Mouse (Mus musculus) heart, embryonic 12.5 days (tissue): ENCODE results near the gene Vwa5b2. TPM values are rescaled to one million over a fixed set of nuclear protein-coding genes. Genes with fewer than 3 reads are reported as not detected.
A peak's percentile ranks its signal among the peaks of the same experiment; 100 is the strongest.

ENCODE experiments used
- ATAC-seq: fragments of 200-750 bp; cut with Nextera tagmentation; 2 replicates; pipeline ENCODE4 v1.8.0; 2017; ENCODE audit warnings: moderate TSS enrichment, moderate library complexity; ENCODE audit not compliant: insufficient number of reproducible peaks, low FRiP score
- H3K27ac ChIP-seq: fragments of 300-500 bp; sonication (generic); 2 replicates; pipeline ENCODE4 v1.5.1; 2016; ENCODE audit warnings: mild to moderate bottlenecking, moderate library complexity; ENCODE audit not compliant: poor library complexity, severe bottlenecking
- H3K27me3 ChIP-seq: fragments of 300-500 bp; sonication (generic); replicated peaks from 2 replicates; pipeline ENCODE4 v1.6.1; 2016; ENCODE audit warnings: mild to moderate bottlenecking, moderate library complexity
- H3K36me3 ChIP-seq: fragments of 300-500 bp; sonication (generic); 2 replicates; pipeline ENCODE4 v1.6.1; 2016; ENCODE audit warnings: mild to moderate bottlenecking, moderate library complexity
- H3K4me1 ChIP-seq: fragments of 300-500 bp; sonication (generic); replicated peaks from 2 replicates; pipeline ENCODE4 v1.6.1; 2016; ENCODE audit warnings: mild to moderate bottlenecking
- H3K4me2 ChIP-seq: fragments of 300-500 bp; sonication (generic); 2 replicates; pipeline ENCODE4 v1.6.1; 2016; ENCODE audit warnings: mild to moderate bottlenecking, moderate library complexity
- H3K4me3 ChIP-seq: fragments of 300-500 bp; sonication (generic); 2 replicates; pipeline ENCODE4 v1.5.1; 2016; ENCODE audit warnings: mild to moderate bottlenecking
- H3K9ac ChIP-seq: fragments of 300-500 bp; sonication (generic); 2 replicates; pipeline ENCODE4 v1.6.1; 2016; ENCODE audit warnings: mild to moderate bottlenecking, moderate library complexity
- H3K9me3 ChIP-seq: fragments of 300-500 bp; sonication (generic); replicated peaks from 2 replicates; pipeline ENCODE4 v1.6.1; 2016; ENCODE audit warnings: mild to moderate bottlenecking, moderate library complexity
- WGBS: fragments of 180-500 bp; shearing (Covaris S2); methylation state at CpG from one replicate; pipeline ENCODE4 v1.1.7; 2016; 5-methylcytosine and 5-hydroxymethylcytosine counted together
- polyA plus RNA-seq: library from polyadenylated mRNA; unstranded; fragments of >200 nt; fragmentation: Nextera tagmentation; extraction: Ambion mirVana; gene quantifications from 2 replicates; pipeline ENCODE4 v1.2.1, GENCODE M21; 2016

Vwa5b2 gene
- 0.43 and 0.53 TPM in 2 replicates for polyA plus RNA-seq

DNA sequence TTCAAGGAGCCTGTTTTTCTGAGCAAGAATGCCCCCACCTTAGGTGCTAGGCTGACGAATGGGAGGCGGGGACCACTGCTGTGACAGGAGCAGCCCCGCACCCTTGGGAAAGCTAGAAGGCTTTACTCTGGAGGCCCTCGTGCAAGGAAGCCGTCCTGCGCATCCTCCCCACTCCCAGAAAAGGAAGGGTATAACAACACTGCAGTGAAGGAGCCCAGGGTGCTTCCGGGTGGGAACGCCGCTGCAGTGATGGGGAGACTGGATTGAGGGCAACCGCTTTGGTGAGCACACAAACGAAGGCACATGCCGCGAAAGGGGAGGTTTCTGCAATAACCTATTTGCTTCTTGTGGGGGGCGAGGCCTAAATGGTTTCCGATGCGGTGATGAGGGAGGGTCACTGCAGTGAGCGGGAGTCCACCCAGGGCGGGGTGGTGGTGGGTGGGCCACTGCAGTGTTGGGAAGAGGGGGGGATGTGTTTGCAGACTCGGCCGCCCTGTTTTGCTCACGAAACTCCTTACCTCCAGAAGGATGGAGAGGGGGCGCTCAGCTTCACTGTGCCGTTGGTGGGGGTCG lies at the start of gene Vwa5b2:
Gene Vwa5b2, plus strand, starts transcription at position 106 of the 573 bp plus-strand sequence.
- WGBS: 1% methylated on average over 24 of the region's 24 CpGs
- Histone ChIP-seq H3K4me3 (peak within 1 kb of the TSS; percentile 55), H3K4me1 (peaks cover 22% of the 10 kb centered on the region), H3K4me2 (peak within 1 kb of the TSS; percentile 85), H3K27ac (no peak within 1 kb of the TSS), H3K36me3 (no peaks in the 10 kb centered on the region), H3K27me3 (peaks cover 64% of the 10 kb centered on the region), H3K9me3 (no peaks in the 10 kb centered on the region), H3K9ac (peak within 1 kb of the TSS; percentile 59)
- ATAC-seq: no peak

DNA sequence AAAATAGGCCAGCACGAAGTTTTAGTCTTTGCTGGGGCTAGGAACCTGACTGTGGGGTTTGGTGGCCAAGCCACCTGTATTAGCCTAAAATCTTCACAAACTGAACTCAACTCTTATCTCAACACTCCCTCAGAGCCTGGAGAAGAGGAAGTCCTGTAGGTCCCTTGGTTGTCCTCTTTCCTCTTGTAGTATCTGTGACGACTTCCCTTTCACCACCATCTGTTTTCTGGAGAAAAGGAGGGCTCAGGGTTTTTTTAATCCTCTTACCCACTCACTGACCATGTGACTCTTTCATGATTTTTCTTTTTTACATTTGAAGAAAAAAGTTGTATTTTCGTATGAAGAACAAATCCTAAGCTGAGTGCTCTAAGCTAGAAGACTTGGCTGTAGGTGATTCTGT lies 49.6 kb upstream of the Vwa5b2 start:
- Histone ChIP-seq H3K27ac (no peak overlapping the region), H3K4me2 (no peak overlapping the region), H3K9ac (no peak overlapping the region), H3K27me3 (no peaks in the 10 kb centered on the region), H3K36me3 (peaks cover 66% of the 10 kb centered on the region), H3K4me1 (peaks cover 29% of the 10 kb centered on the region), H3K4me3 (no peak overlapping the region), H3K9me3 (no peaks in the 10 kb centered on the region)
- ATAC-seq: no peak
- 63% methylated on average over 3 of the region's 3 CpGs for WGBS

DNA sequence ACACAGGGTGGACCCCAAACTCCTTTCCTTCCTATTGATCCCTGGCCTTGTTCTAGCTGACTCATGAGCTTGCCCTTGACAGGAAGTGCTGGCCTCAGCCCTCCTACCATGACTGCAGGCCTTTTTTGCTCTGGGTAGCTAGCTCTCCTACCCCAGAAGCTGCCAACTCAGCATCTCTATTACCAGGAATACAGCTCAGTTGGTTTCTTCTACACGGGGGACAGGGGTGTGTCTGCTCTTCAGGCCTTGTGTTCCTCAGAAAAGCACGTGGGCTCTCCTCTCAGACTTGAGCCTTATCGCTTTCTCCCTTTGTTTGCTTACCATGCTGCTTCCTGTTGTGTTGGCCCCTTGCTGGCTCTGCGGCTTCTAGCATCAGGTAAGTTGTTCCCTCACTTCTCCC lies 48.8 kb upstream of the Vwa5b2 start:
- Histone ChIP-seq H3K4me3 (no peak overlapping the region), H3K36me3 (peaks cover 74% of the 10 kb centered on the region)

DNA sequence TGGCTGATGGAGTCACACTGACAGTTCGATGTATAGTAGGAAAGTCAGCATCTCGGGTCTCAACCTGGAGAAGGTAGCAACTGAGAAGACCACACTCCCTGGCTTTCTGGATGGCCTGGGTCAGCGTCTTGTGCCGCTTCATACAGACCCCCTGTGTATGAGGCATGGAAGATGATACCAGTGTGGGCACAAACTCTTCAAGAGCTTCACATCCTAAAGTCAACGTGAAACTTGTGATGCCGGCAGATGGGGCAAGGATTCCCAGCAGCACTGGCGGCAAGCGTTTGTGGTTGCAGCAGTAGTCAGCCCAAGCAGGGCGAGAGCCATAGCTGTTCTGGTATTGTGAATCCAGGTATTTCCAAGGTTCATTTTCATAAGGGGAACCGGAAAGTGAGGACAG lies 43.6 kb upstream of the Vwa5b2 start:
- Histone ChIP-seq H3K27me3 (no peaks in the 10 kb centered on the region), H3K36me3 (peaks cover 60% of the 10 kb centered on the region), H3K4me2 (no peak overlapping the region), H3K9ac (no peak overlapping the region), H3K4me3 (no peak overlapping the region), H3K27ac (no peak overlapping the region), H3K4me1 (peaks cover 15% of the 10 kb centered on the region), H3K9me3 (no peaks in the 10 kb centered on the region)
- 93% methylated on average over 10 of the region's 10 CpGs for WGBS
- no peak for ATAC-seq

More for the DNA sequence above, 48.8 kb upstream of the Vwa5b2 start:
- Histone ChIP-seq H3K4me2 (no peak overlapping the region), H3K27me3 (no peaks in the 10 kb centered on the region), H3K9ac (no peak overlapping the region), H3K4me1 (peaks cover 29% of the 10 kb centered on the region), H3K27ac (no peak overlapping the region), H3K9me3 (no peaks in the 10 kb centered on the region)
- WGBS: 66% methylated on average over 4 of the region's 4 CpGs
- ATAC-seq: no peak

DNA sequence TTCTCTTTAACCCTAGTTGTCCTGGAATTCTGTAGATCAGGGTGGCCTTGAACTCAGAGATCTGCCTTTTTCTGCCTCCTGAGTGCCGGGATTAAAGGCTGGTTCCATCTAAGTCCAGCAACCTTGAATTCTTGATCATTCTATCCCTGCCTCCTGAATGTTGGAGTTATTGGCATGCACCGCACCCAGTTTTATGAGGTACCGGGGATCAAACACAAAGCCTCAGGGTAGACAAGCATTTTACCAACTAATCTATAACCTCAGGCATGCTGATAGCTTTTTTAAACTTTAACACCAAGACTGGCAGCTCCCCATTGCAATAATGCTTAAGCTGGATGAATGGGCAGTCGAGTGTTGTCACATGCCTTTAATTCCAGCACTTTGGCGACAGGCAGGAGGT lies 41.8 kb upstream of the Vwa5b2 start:
- peaks cover 59% of the 10 kb centered on the region for H3K36me3 ChIP-seq
- 49% methylated on average over 5 of the region's 5 CpGs for WGBS

DNA sequence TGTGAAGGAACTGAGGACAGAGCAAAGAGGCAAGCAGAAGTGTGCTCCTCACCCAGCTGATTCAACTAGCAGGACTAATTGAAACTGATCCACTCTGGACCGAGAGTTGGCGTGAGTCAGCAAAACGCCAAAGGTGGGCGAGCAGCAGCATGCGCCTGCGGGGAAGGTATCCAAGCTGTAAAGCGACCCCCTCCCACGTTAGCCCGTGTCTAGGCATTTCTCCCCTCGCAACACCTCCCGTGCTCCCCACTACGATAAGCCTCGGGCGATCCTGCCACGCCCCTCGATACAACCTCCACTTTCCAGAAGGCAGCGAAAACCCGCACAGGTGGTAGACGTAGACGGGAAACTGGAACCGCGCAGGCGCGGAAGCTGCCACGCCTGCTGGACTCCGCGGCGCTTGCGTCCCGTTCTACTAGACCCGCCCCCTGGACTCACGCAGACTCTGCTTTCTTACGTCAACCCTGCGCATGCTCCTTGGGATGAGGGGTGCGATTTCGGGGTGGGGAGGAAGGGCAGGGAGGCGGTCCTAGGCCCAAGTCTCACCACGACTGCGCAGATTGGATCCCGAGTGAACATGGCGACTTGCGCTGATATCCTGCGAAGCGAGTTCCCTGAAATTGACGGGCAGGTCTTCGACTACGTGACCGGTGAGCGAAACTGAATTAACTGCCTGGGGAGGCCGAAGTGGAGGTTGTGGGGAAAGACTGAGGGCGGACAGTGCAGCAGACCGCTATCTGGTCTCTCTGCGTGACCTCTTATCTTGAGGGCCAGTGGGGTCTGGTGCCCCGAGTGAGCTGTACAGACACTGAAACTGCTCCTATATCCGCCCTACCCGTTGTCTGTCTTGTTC lies 40.9 kb upstream of the Vwa5b2 start, which contains the start of gene Abcf3:
Gene Abcf3, plus strand, starts transcription at position 482 of the 853 bp plus-strand sequence.
- ATAC-seq: peak; percentile 99
- 1% methylated on average over 56 of the region's 56 CpGs for WGBS
- peaks cover 60% of the 10 kb centered on the region for H3K36me3 ChIP-seq

More for the DNA sequence above, 41.8 kb upstream of the Vwa5b2 start:
- no peak for ATAC-seq
- H3K4me3 ChIP-seq: peak overlapping the region; percentile 71
- peak overlapping the region; percentile 83; the same call in 1 of the 2 replicates for H3K27ac ChIP-seq
- H3K9me3 ChIP-seq: no peaks in the 10 kb centered on the region
- H3K4me2 ChIP-seq: peak overlapping the region; percentile 73
- peak overlapping the region; percentile 82 for H3K9ac ChIP-seq
- no peaks in the 10 kb centered on the region for H3K27me3 ChIP-seq
- peaks cover 15% of the 10 kb centered on the region for H3K4me1 ChIP-seq

DNA sequence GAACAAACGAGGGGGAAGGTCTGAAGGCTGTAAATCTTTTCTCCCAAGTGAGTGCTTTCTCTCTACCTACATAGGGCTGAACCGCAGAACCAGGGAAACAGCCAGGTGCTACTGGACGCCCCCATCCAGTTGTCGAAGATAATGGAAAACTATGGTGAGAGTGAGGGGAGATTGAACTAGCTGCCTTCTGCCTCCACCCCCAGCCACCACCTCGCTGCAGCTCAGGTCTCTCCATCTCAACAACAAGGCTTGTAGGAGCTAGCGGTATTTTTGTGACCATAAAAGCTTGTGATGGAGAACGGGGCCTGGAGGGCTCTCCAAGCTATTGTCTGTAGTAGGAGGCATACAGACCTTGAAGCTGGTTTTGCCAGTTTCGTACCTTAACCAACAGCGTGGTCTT lies 40.1 kb upstream of the Vwa5b2 start:
- no peak for ATAC-seq
- H3K9me3 ChIP-seq: no peaks in the 10 kb centered on the region
- H3K4me3 ChIP-seq: peak overlapping the region; percentile 71
- peaks cover 60% of the 10 kb centered on the region for H3K36me3 ChIP-seq
- H3K27ac ChIP-seq: 0 out of 2 replicates have a peak overlapping the region, but pooled peaks have one; percentile 56
- H3K4me2 ChIP-seq: peak overlapping the region; percentile 85
- peak overlapping the region; percentile 85 for H3K9ac ChIP-seq
- 48% methylated on average over 9 of the region's 9 CpGs for WGBS
- H3K27me3 ChIP-seq: no peaks in the 10 kb centered on the region
- peaks cover 15% of the 10 kb centered on the region for H3K4me1 ChIP-seq

More for the DNA sequence above, 40.9 kb upstream of the Vwa5b2 start, which contains the start of gene Abcf3:
- H3K27ac ChIP-seq: peak within 1 kb of the TSS; percentile 83
- peaks cover 15% of the 10 kb centered on the region for H3K4me1 ChIP-seq
- H3K4me3 ChIP-seq: peak within 1 kb of the TSS; percentile 71
- peak within 1 kb of the TSS; percentile 85 for H3K9ac ChIP-seq
- peak within 1 kb of the TSS; percentile 85 for H3K4me2 ChIP-seq
- H3K9me3 ChIP-seq: no peaks in the 10 kb centered on the region
- H3K27me3 ChIP-seq: no peaks in the 10 kb centered on the region

DNA sequence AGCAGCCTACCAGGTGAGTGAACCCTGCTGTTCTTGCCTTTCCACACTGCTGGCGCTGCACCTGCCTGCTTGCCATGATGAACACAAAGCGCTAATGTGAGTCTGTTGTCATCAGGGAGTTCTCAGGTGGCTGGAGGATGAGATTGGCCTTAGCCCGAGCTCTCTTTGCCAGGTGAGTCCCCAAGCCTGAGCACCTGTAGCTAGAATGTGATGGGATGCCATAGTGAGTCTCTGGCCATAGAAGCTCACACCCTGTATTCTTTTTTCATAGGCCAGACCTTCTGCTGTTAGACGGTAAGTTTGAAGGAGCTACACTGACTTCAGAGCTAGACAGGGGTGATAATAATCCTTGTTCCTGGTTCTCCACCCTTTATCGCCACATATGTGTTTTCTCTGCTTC lies 37.6 kb upstream of the Vwa5b2 start:
- H3K9me3 ChIP-seq: no peaks in the 10 kb centered on the region
- H3K27me3 ChIP-seq: no peaks in the 10 kb centered on the region
- no peak overlapping the region for H3K4me2 ChIP-seq
- H3K27ac ChIP-seq: no peak overlapping the region
- no peak overlapping the region for H3K9ac ChIP-seq
- 94% methylated on average over 5 of the region's 5 CpGs for WGBS
- peaks cover 59% of the 10 kb centered on the region for H3K36me3 ChIP-seq
- peaks cover 15% of the 10 kb centered on the region for H3K4me1 ChIP-seq
- no peak for ATAC-seq
- no peak overlapping the region for H3K4me3 ChIP-seq

DNA sequence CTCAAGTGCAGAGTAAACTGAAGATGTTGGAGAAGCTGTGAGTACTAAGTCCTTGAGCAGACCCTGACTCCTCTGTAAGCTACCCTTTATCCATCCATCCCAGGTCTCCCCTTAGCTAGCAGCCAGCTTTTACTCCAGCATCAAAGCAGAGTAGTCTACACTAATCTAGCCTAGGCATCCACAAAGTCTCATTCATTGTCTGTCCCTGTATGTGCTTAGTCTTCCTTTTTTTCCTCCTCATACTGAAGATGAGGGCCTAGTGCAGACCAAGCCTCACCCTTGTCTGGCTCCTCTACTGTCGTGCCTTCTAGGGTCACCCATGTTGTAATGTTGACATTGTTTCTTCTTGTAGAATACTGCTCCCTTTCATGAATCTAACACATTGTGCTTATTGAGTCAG lies 36.7 kb upstream of the Vwa5b2 start:
- peaks cover 65% of the 10 kb centered on the region for H3K36me3 ChIP-seq
- peaks cover 12% of the 10 kb centered on the region for H3K4me1 ChIP-seq
- H3K9ac ChIP-seq: no peak overlapping the region
- 88% methylated on average over 1 of the region's 1 CpGs for WGBS
- H3K9me3 ChIP-seq: no peaks in the 10 kb centered on the region
- H3K4me3 ChIP-seq: no peak overlapping the region
- no peaks in the 10 kb centered on the region for H3K27me3 ChIP-seq
- no peak for ATAC-seq
- H3K4me2 ChIP-seq: no peak overlapping the region
- no peak overlapping the region for H3K27ac ChIP-seq

DNA sequence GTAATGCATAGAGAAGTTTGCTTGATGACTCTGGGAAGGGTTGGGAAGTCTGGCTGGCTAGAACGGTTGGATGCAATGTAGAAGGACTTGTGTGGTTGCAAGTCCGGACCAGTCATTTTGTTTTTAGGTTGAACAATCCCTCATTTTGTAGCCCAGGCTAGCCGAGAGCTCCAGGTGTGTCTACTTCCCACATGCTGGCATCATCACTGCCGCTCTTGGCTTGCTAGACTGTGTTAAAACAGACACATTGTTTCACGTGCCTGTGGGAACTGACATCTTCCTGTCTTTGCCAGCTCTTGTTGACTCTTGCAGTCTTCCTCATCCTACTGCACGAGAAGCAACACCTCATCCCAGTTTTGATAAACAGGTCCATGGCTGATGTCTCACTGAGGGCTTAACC lies 34.3 kb upstream of the Vwa5b2 start:
- Histone ChIP-seq H3K9me3 (no peaks in the 10 kb centered on the region), H3K4me3 (no peak overlapping the region), H3K4me1 (no peaks in the 10 kb centered on the region), H3K4me2 (no peak overlapping the region), H3K27ac (no peak overlapping the region), H3K36me3 (peaks cover 88% of the 10 kb centered on the region), H3K27me3 (no peaks in the 10 kb centered on the region), H3K9ac (no peak overlapping the region)
- no peak for ATAC-seq
- WGBS: 87% methylated on average over 6 of the region's 6 CpGs

DNA sequence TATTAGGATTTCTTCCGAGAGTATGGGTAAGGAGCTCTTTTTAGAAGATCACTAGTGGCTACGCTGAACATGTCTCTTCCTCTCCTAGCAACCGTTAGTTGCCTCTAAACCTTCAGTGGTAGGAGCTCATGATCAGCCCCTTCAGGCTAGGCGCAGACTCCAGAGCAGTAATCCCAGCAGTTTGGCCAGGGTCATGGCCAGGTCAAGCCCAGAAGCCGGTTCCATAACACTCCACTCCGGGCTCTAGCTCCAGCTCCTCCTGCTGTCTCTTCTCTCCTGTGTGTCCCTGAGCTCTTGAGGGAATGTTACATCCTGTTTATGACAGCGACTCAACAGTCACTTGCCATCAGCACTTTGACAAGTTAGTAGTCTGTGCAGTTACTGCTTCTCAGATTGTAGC lies 31.9 kb upstream of the Vwa5b2 start:
- ATAC-seq: no peak
- Histone ChIP-seq H3K36me3 (peaks cover 90% of the 10 kb centered on the region), H3K9me3 (no peaks in the 10 kb centered on the region), H3K9ac (no peak overlapping the region), H3K27me3 (no peaks in the 10 kb centered on the region), H3K4me2 (no peak overlapping the region), H3K4me3 (no peak overlapping the region), H3K4me1 (no peaks in the 10 kb centered on the region), H3K27ac (no peak overlapping the region)
- 73% methylated on average over 7 of the region's 7 CpGs for WGBS
